Mouse (Mus musculus): ENCODE results near the gene Mta3. TPM values are rescaled to one million over a fixed set of nuclear protein-coding genes. Genes with fewer than 3 reads are reported as not detected.
A peak's percentile ranks its signal among the peaks of the same experiment; 100 is the strongest.

Gene Mta3
- total and polyA plus RNA-seq, 3 experiments = 31.1 to 67.6 (median 39.2) TPM

DNA sequence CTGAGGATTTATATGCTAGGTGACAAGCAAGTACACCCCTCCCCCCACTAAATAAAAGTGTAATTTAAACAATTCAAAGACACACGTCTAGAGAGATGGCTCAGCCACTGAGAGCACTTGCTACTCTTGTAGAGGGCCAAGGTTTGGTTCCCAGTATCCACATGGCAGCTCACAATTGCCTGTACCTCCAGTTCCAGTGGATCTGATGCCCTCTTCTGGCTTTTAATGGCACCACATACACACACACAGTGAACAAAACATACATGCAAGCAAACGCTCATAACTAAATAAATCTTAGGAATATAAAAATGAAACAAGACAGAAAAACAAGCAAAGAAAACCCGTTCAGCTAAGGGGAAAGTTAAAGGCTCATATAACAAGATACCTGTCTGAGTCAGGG lies 147.9 kb downstream of the Mta3 start:
- Histone ChIP-seq H3K9me3 (replicated peaks; ENCODE audit: low read length) (no peaks in the 10 kb centered on the region), H3K36me3 (replicated peaks in 1 of 2; ENCODE audit: control insufficient read depth in 1 of 2, insufficient read depth in 1 of 2, low read length in 1 of 2) (peaks cover 0 to 7% of the 10 kb centered on the region in 2 experiments), H3K4me2 (ENCODE audit: insufficient read depth, low read depth, poor library complexity, severe bottlenecking) (0 out of 2 replicates have a peak overlapping the region, but pooled peaks have one; percentile 12), H3K9ac (ENCODE audit: insufficient read depth, low read depth) (no peak overlapping the region), H3K79me2 (replicated peaks; ENCODE audit: control insufficient read depth, extremely low read depth, insufficient read depth, poor library complexity, severe bottlenecking) (no peaks in the 10 kb centered on the region), H3K4me1 (ENCODE audit: control insufficient read depth in 1 of 2, insufficient read depth in 2 of 2) (peaks cover 14 to 49% of the 10 kb centered on the region in 2 experiments), H3K4me3 (replicated peaks in 1 of 3; ENCODE audit: low read depth in 2 of 3, low read length in 2 of 3, poor library complexity in 1 of 3) (peak overlapping the region; percentile 43 to 57 (median 50)), H3K27ac (ENCODE audit: insufficient read depth, low read depth) (no peak overlapping the region), H3K27me3 (replicated peaks) (no peaks in the 10 kb centered on the region)
- TF ChIP-seq MAFK (IDR thresholded peaks at IDR 0.05; ENCODE audit: insufficient replicate concordance, low read length) (no peak), NELFE (IDR thresholded peaks at IDR 0.05; ENCODE audit: low read depth, low read length) (no peak), JUN (IDR thresholded peaks at IDR 0.05; ENCODE audit: insufficient read depth, low read depth, low read length) (no peak), KAT2A (IDR thresholded peaks at IDR 0.05; ENCODE audit: insufficient replicate concordance, low read length) (no peak), MEF2A (IDR thresholded peaks at IDR 0.05; ENCODE audit: borderline replicate concordance, low read depth, low read length) (no peak), TCF12 (IDR thresholded peaks at IDR 0.05; ENCODE audit: low read depth, low read length) (no peak), ZC3H11A (IDR thresholded peaks at IDR 0.05; ENCODE audit: low read depth, low read length) (no peak), GABPA (IDR thresholded peaks at IDR 0.05; ENCODE audit: insufficient replicate concordance, low read depth, low read length) (no peak), E2F4 (IDR thresholded peaks at IDR 0.05; ENCODE audit: insufficient replicate concordance, low read depth, low read length) (no peak), MAZ (IDR thresholded peaks at IDR 0.05; ENCODE audit: low read depth, low read length) (no peak), JUND (conservative IDR thresholded peaks at IDR 0.05; ENCODE audit: low read depth, low read length) (no peak), ZMIZ1 (IDR thresholded peaks at IDR 0.05; ENCODE audit: low read depth, low read length) (no peak), USF1 (IDR thresholded peaks at IDR 0.05; ENCODE audit: low read depth, low read length) (no peak), RAD21 (IDR thresholded peaks at IDR 0.05; ENCODE audit: low read depth, low read length) (peak; percentile 55), HCFC1 (IDR thresholded peaks at IDR 0.05; ENCODE audit: low read depth, low read length) (no peak), POLR2AphosphoS2 (IDR thresholded peaks at IDR 0.05; ENCODE audit: low read depth, low read length) (no peak), MYC (IDR thresholded peaks at IDR 0.05; ENCODE audit: low read depth, low read length) (peak; percentile 58; the same call in 1 of the 2 replicates), TBP (conservative IDR thresholded peaks at IDR 0.05; ENCODE audit: low read depth, low read length) (no peak), ZKSCAN1 (IDR thresholded peaks at IDR 0.05; ENCODE audit: borderline replicate concordance, low read depth, low read length) (no peak), MXI1 (IDR thresholded peaks at IDR 0.05; ENCODE audit: low read depth, low read length) (peak; percentile 27; the same call in 1 of the 2 replicates), CTCF (conservative IDR thresholded peaks at IDR 0.05 in 1 of 2, IDR thresholded peaks at IDR 0.05 in 1 of 2; ENCODE audit: low read depth in 2 of 2, low read length in 2 of 2) (peak in 1 of 2 experiments; percentile 57; a peak in 2 of 4 replicates), ZNF384 (IDR thresholded peaks at IDR 0.05; ENCODE audit: low read depth, low read length) (no peak), MAX (IDR thresholded peaks at IDR 0.05; ENCODE audit: low read length) (no peak), BHLHE40 (IDR thresholded peaks at IDR 0.05; ENCODE audit: low read depth, low read length) (no peak), SIN3A (IDR thresholded peaks at IDR 0.05; ENCODE audit: low read length) (no peak), USF2 (conservative IDR thresholded peaks at IDR 0.05; ENCODE audit: low read depth, low read length) (no peak), POLR2A (IDR thresholded peaks at IDR 0.05; ENCODE audit: low read depth, low read length) (no peak), IRF4 (IDR thresholded peaks at IDR 0.05; ENCODE audit: low read depth, low read length) (no peak), CHD1 (IDR thresholded peaks at IDR 0.05; ENCODE audit: low read depth, low read length) (no peak), UBTF (IDR thresholded peaks at IDR 0.05; ENCODE audit: low read depth, low read length) (no peak), PAX5 (IDR thresholded peaks at IDR 0.05; ENCODE audit: low read length) (no peak), NRF1 (IDR thresholded peaks at IDR 0.05; ENCODE audit: low read depth, low read length) (no peak), EP300 (IDR thresholded peaks at IDR 0.05; ENCODE audit: low read length) (no peak), RCOR1 (conservative IDR thresholded peaks at IDR 0.05; ENCODE audit: low read depth, low read length) (no peak), ETS1 (conservative IDR thresholded peaks at IDR 0.05; ENCODE audit: low read depth, low read length) (no peak), ELF1 (IDR thresholded peaks at IDR 0.05; ENCODE audit: low read depth, low read length) (no peak), SMC3 (IDR thresholded peaks at IDR 0.05; ENCODE audit: low read depth, low read length) (peak; percentile 43), CHD2 (IDR thresholded peaks at IDR 0.05; ENCODE audit: low read length) (no peak)
- DNase-seq (ENCODE audit: extremely low read depth) = peak; percentile 48
- dilution Hi-C loops (cut with MboI; ENCODE audit: extremely low pct_ligation_motif_present, extremely low pct_unique_long_range_greater_than_20kb, low sequenced_read_pairs) (no loop called here), in situ Hi-C loops (cut with MboI; ENCODE audit: low pct_ligation_motif_present, low pct_unique_long_range_greater_than_20kb, low sequenced_read_pairs) (loop anchor here (5.0 to 10.0 kb wide), 3 partner anchors 37 to 199 kb away; no protein-coding TSS in a partner anchor)
